Mouse (Mus musculus) erythroblast, embryonic 14.5 days (primary cell): ENCODE results near the gene Birc7.

Experiments used
- GATA1 ChIP-seq: IDR thresholded peaks from 2 replicates; pipeline ENCODE4 v1.6.1; 2012; ENCODE audit warnings: low read length, inconsistent platforms, mixed read lengths
- TAL1 ChIP-seq: IDR thresholded peaks from 3 replicates; pipeline ENCODE4 v1.6.1; 2012; ENCODE audit warnings: low read length, inconsistent platforms, mixed read lengths

- TF ChIP-seq GATA1 (no peak), TAL1 (no peak)
These were observed 52.3 kb downstream of the Birc7 start for GRCm38 (mm10) chr2:180981133-180981532.
